Mouse (Mus musculus) 3T3-L1 (cell line): Measurements from ENCODE around the gene Abca3.

Experiments used
- DNase-seq: peaks from one replicate; pipeline ENCODE4 v3.0.0-alpha.2; 2015; ENCODE audit warnings: low read depth, low spot score

The Abca3 gene

DNA sequence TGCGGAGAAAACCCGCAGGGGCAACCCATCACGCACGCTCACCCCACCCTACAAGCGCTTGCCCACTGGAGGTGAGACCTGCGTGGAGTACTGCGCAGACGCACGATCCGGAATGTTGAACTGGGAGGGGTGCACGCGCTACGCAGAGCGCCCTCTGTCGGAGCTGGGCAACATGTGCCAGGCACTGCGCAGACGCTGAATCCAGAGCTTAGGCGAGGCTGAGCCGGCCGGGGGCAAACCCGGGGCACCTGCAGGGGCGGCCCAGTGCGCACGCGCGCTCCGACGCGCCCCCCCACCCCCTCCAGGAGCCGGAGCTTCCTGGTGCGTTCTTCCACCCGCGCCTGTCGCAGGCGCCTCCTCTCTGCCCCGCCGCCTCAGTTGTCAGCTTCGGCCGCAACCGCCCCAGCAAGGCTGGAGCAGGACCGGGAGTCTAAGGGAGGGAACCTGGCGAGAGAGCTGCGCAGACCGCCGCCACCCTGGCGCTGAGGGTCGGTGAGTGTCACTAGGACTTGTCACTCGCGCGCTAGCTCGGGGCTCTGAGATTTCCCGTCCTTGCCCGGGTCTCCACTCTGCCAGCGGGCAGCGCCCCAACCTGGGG is at the start of gene Abca3:
Gene Abca3 (plus strand): TSS at position 191 of the 598 bp plus-strand sequence.
- DNase-seq: no peak

- peak; percentile 44 for DNase-seq
These were observed 44.2 kb upstream of the Abca3 start for GRCm38 (mm10) chr17:24307500-24307899.

- no peak for DNase-seq
These were observed 30.9 kb upstream of the Abca3 start for GRCm38 (mm10) chr17:24320826-24321225.

DNA sequence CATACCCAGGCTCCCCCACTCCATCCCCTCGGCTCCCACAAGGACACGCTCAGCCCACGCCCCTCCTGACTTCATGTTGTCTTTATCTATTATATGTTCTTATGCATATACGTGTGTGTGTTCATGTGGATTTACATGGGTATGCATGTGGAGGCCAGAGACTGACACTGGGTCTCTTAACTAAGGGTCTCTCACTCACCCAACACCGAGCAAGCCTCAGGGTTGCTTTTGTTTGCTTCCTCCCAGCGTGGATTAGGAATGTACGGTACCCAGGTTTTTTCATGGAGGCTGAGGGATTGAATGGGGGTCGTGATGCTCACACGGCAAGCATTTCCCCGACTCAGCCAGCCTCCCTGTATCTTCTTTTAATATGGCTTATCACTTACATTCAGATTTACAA is 26.7 kb upstream of the Abca3 start:
- DNase-seq: no peak

- DNase-seq: no peak
These were observed 24.1 kb upstream of the Abca3 start for GRCm38 (mm10) chr17:24327656-24328055.

DNA sequence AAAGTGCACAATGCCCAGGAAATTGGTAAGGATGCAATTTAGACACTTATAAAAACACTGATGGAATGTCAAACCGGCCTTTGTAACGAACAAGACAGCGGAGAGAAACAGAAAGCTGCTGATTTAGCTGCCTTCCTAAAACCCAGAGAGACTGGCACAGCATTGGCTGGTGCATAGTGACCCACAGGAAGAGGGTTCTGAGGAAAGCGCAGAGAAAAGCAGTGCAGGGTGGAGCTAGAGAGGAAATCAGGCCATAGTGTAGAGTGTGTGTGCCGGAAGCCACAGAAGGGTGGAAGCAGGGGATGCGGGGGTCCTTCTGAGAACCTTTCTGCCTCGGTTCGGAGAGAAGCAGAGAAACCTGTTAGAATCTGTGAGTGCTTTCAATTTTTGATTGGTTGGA is 7.1 kb upstream of the Abca3 start:
- no peak for DNase-seq

GRCm38 (mm10) chr17:24346831-24347230 is 4.9 kb upstream of the Abca3 start:
- DNase-seq: no peak

GRCm38 (mm10) chr17:24349176-24349575 is 2.6 kb upstream of the Abca3 start:
- DNase-seq: peak; percentile 38

- no peak for DNase-seq
These were observed 607 bp upstream of the Abca3 start, which contains the start of gene Abca17 for GRCm38 (mm10) chr17:24350926-24351759. Gene Abca17, minus strand, starts transcription at chr17:24351068.

DNA sequence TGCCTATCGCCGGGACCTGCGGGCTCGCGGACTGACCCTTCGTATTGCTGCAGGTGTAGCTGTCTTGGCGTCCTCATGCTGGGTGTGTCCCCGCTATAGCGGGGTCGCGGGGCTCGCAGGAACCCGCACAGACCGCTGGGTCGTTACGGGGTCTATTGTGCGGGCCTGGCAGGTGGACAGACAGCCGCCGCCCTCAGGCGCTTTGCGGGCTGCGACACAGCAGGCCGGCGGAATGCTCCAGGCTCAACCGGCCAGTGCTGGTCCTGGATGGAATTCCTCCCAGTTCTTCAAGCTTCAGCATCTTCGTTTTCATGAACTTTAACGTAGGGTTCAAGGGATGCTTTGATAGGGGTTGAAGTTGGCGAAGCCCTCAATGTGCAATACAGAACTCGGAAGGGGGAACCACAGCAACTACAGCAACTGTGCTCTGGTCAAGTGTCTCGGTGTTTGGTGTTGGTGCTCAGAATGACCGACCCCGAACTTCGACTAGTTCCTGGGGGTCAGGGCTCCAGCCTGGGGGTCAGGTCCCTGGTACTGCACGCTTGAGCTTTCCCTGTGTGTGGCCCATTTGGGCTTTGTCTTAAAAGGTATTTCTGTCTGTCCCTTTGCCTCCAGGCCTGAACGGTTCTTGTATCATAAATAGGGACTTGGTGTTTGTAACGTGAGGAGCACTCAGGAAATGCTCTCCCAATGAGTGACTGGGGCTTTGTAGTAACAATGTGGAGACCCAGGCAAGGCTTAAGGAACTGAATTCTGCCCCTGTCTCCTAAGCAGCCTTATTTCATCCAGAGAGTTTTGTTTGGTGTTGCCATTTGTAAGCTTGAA is 832 bp downstream of the Abca3 start:
- DNase-seq: no peak

GRCm38 (mm10) chr17:24353960-24354359 is 2.2 kb downstream of the Abca3 start:
- DNase-seq: no peak

DNA sequence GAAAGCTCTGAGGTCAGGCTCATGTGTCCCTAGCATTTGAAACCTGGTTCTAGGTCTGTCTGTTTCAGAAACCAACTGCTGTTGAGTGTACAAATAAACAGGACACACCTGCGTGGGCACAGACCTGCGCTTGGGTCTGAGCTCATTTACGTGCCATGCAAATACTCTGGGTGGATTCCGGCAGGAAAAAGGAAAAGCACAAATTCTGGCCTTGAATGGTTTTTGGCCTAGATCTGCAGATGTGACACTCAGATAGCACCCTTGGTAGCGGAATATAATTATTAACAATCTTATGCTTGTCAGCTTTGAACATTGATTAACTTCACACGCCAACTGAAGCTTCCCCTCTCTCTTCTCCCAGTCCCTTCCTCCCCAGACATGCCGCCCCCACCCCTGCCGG is 3.5 kb downstream of the Abca3 start:
- no peak for DNase-seq

DNA sequence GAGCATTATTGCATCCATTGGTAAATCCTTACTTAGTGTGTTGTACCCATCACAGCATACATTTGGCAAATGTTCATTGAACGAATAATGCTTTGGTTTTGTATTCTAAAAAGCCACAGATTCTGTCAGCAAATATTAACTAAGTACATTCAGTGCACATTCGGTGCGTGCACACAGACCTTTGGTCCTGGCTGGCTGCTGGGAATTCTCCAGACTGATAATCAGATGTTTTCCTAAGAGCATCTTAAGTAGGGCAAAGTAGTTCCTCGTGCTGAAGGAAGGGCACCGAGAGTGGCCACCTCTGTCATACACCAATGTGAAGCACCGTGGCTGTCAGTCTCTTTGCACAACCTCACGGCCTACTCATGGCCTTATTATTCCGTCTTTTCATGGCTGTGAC is 7.3 kb downstream of the Abca3 start:
- no peak for DNase-seq

GRCm38 (mm10) chr17:24359903-24360302 is 8.2 kb downstream of the Abca3 start:
- no peak for DNase-seq

GRCm38 (mm10) chr17:24360841-24361240 is 9.1 kb downstream of the Abca3 start:
- DNase-seq: no peak

- no peak for DNase-seq
These were observed 9.5 kb downstream of the Abca3 start for GRCm38 (mm10) chr17:24361291-24361690.

GRCm38 (mm10) chr17:24362527-24362926 is 10.8 kb downstream of the Abca3 start:
- DNase-seq: no peak

DNA sequence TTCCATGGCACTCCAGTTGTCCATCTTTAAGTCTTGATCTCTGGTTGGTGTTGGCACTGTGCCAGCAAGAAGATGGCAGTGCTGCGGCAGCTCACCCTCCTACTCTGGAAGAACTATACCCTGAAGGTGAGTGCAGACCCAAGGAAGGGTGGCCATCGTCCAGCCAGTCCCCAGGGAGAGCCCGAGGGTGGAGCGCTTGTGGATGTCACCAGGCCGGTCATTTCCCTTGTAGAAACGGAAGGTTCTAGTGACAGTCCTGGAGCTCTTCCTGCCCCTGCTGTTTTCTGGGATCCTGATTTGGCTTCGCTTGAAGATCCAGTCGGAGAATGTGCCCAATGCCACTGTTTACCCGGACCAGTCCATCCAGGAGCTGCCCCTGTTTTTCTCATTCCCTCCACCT is 12.7 kb downstream of the Abca3 start:
- no peak for DNase-seq

- DNase-seq: no peak
These were observed 14.1 kb downstream of the Abca3 start for GRCm38 (mm10) chr17:24365863-24366262.

DNA sequence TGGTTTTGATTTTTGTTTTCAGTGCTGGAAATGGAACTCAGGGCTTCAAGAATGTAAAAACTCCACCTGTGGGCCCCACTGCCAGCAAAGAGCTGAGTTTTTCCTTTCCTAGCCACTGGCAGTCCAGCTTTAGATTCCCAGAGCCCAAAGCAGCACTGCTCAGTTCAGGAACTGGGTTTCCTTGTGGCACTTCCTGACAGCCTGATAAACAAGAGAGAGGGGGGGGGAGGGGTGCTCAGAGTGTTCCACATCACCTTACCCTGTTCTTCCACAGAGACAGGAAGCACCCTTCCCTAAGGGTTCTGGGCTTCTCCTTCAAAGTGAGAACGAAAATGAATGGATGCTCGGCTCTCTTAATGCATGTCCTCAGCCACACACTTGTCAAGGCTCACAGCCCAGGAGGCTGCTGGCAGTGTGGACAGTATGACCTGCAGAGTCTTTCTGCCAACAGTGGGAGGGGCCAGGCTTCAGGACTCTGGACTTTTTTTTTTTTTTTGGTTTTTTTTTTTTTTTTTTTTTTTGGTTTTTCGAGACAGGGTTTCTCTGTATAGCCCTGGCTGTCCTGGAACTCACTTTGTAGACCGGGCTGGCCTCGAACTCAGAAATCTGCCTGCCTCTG is 23.5 kb downstream of the Abca3 start:
- DNase-seq: peak; percentile 11

GRCm38 (mm10) chr17:24375886-24376285 is 24.1 kb downstream of the Abca3 start:
- no peak for DNase-seq

DNA sequence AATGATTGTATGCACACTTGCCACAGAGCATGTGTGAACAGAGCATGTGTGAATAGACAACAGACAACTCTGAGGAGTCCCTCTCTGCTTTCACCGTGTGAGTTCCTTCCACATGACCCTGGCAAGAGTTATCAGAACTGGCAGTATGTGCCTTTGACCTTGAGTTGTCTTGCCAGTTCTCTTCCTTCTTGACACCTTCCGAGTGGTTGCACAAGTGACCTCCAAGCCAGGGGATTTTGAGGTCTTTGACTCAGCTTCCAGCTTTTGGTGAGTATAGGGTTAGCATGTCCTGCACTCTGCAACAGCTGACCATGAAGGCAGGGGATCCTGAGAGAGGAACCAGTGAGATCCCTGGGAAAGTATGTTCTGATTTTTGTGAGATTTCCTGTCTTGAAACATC is 26.7 kb downstream of the Abca3 start:
- no peak for DNase-seq
